Mouse (Mus musculus): Measurements from ENCODE around the gene Nagpa. TPM values are rescaled to one million over a fixed set of nuclear protein-coding genes. Genes with fewer than 3 reads are reported as not detected.

Nagpa gene
- polyA plus RNA-seq (2012; fragmentation: generic; extraction: Trizol) = 12.0 TPM

GRCm38 (mm10) chr16:5203668-5204433, at the start of gene Nagpa:
Nagpa (minus strand) TSS chr16:5204012.
- TF ChIP-seq MYOD1 (IDR thresholded peaks at IDR 0.05; ENCODE audit: control insufficient read depth in 1 of 3, insufficient read length in 2 of 3, low read depth in 2 of 3) (peak in 1 of 3 experiments; percentile 8), POLR2A (IDR thresholded peaks at IDR 0.05; ENCODE audit: insufficient read length, low read depth) (peak; percentile 44), TCF12 (IDR thresholded peaks at IDR 0.05; ENCODE audit: insufficient read depth, poor library complexity, severe bottlenecking) (no peak), MAX (IDR thresholded peaks at IDR 0.05; ENCODE audit: low read depth) (peak; percentile 31), TCF3 (IDR thresholded peaks at IDR 0.05; ENCODE audit: insufficient read length, low read depth) (no peak), USF1 (IDR thresholded peaks at IDR 0.05; ENCODE audit: low read depth) (peak; percentile 100)

GRCm38 (mm10) chr16:5252260-5252659, 48.4 kb upstream of the Nagpa start:
- Histone ChIP-seq H3K27me3 (ENCODE audit: control insufficient read depth, insufficient read depth, insufficient read length) (no peaks in the 10 kb centered on the region), H3K4me2 (ENCODE audit: low read depth) (no peak overlapping the region)
- no peak for TF ChIP-seq POLR2AphosphoS2 (IDR thresholded peaks at IDR 0.05; ENCODE audit: insufficient read length, low read depth)
- TF ChIP-seq TCF12 (IDR thresholded peaks at IDR 0.05; ENCODE audit: insufficient read depth, poor library complexity, severe bottlenecking) = no peak
- TF ChIP-seq MYOG (IDR thresholded peaks at IDR 0.05; ENCODE audit: control insufficient read depth in 1 of 3, insufficient read depth in 1 of 3, insufficient read length in 2 of 3, low read depth in 2 of 3) = no peak
- no peak for TF ChIP-seq REST (IDR thresholded peaks at IDR 0.05; ENCODE audit: insufficient read depth, insufficient read length)
- TF ChIP-seq CEBPB (IDR thresholded peaks at IDR 0.05; ENCODE audit: insufficient read depth, poor library complexity, severe bottlenecking) = no peak
- no peak for TF ChIP-seq POLR2A (IDR thresholded peaks at IDR 0.05; ENCODE audit: insufficient read length, low read depth)
- no peak for TF ChIP-seq E2F4 (IDR thresholded peaks at IDR 0.05; ENCODE audit: insufficient read depth)
- TF ChIP-seq MYOD1 (IDR thresholded peaks at IDR 0.05; ENCODE audit: control insufficient read depth in 1 of 3, insufficient read length in 2 of 3, low read depth in 2 of 3) = no peak
- no peak for TF ChIP-seq USF1 (IDR thresholded peaks at IDR 0.05; ENCODE audit: low read depth)
- TF ChIP-seq SRF (IDR thresholded peaks at IDR 0.05; ENCODE audit: control insufficient read depth, insufficient read length, low read depth) = no peak
- no peak for TF ChIP-seq TCF3 (IDR thresholded peaks at IDR 0.05; ENCODE audit: insufficient read length, low read depth)
- TF ChIP-seq MAX (IDR thresholded peaks at IDR 0.05; ENCODE audit: low read depth) = no peak

More at GRCm38 (mm10) chr16:5203668-5204433, at the start of gene Nagpa:
- Histone ChIP-seq H3K4me3 (peak within 1 kb of the TSS; percentile 40), H3K79me2 (ENCODE audit: control insufficient read depth, insufficient read depth) (no peaks in the 10 kb centered on the region), H3K4me2 (ENCODE audit: low read depth) (peak within 1 kb of the TSS; percentile 97), H3ac (ENCODE audit: control insufficient read depth, insufficient read length) (peak within 1 kb of the TSS; percentile 25), H3K27me3 (ENCODE audit: control insufficient read depth, insufficient read depth, insufficient read length) (no peaks in the 10 kb centered on the region), H3K36me3 (ENCODE audit: control insufficient read depth, insufficient read depth) (no peaks in the 10 kb centered on the region)

GRCm38 (mm10) chr16:5250891-5251290, 47.1 kb upstream of the Nagpa start:
- Histone ChIP-seq H3K36me3 (ENCODE audit: control insufficient read depth, insufficient read depth) (peaks cover 15% of the 10 kb centered on the region), H3K27me3 (ENCODE audit: control insufficient read depth, insufficient read depth, insufficient read length) (no peaks in the 10 kb centered on the region), H3K4me2 (ENCODE audit: low read depth) (no peak overlapping the region), H3K4me3 (no peak overlapping the region), H3K79me2 (ENCODE audit: control insufficient read depth, insufficient read depth) (no peaks in the 10 kb centered on the region), H3ac (ENCODE audit: control insufficient read depth, insufficient read length) (no peak overlapping the region)
- no peak for TF ChIP-seq CEBPB (IDR thresholded peaks at IDR 0.05; ENCODE audit: insufficient read depth, poor library complexity, severe bottlenecking)
- no peak for TF ChIP-seq MYOG (IDR thresholded peaks at IDR 0.05; ENCODE audit: control insufficient read depth in 1 of 3, insufficient read depth in 1 of 3, insufficient read length in 2 of 3, low read depth in 2 of 3)
- no peak for TF ChIP-seq MYOD1 (IDR thresholded peaks at IDR 0.05; ENCODE audit: control insufficient read depth in 1 of 3, insufficient read length in 2 of 3, low read depth in 2 of 3)
- no peak for TF ChIP-seq USF1 (IDR thresholded peaks at IDR 0.05; ENCODE audit: low read depth)
- no peak for TF ChIP-seq TCF12 (IDR thresholded peaks at IDR 0.05; ENCODE audit: insufficient read depth, poor library complexity, severe bottlenecking)
- TF ChIP-seq TCF3 (IDR thresholded peaks at IDR 0.05; ENCODE audit: insufficient read length, low read depth) = no peak
- no peak for TF ChIP-seq SRF (IDR thresholded peaks at IDR 0.05; ENCODE audit: control insufficient read depth, insufficient read length, low read depth)
- TF ChIP-seq POLR2AphosphoS2 (IDR thresholded peaks at IDR 0.05; ENCODE audit: insufficient read length, low read depth) = no peak
- no peak for TF ChIP-seq MAX (IDR thresholded peaks at IDR 0.05; ENCODE audit: low read depth)
- TF ChIP-seq POLR2A (IDR thresholded peaks at IDR 0.05; ENCODE audit: insufficient read length, low read depth) = no peak
- TF ChIP-seq E2F4 (IDR thresholded peaks at IDR 0.05; ENCODE audit: insufficient read depth) = no peak
- no peak for TF ChIP-seq REST (IDR thresholded peaks at IDR 0.05; ENCODE audit: insufficient read depth, insufficient read length)

More at GRCm38 (mm10) chr16:5252260-5252659, 48.4 kb upstream of the Nagpa start:
- H3K79me2 ChIP-seq (ENCODE audit: control insufficient read depth, insufficient read depth) = no peaks in the 10 kb centered on the region
- H3ac ChIP-seq (ENCODE audit: control insufficient read depth, insufficient read length) = no peak overlapping the region
- no peak overlapping the region for H3K4me3 ChIP-seq
- peaks cover 13% of the 10 kb centered on the region for H3K36me3 ChIP-seq (ENCODE audit: control insufficient read depth, insufficient read depth)

GRCm38 (mm10) chr16:5244411-5244810, 40.6 kb upstream of the Nagpa start:
- H3K4me2 ChIP-seq (ENCODE audit: low read depth) = no peak overlapping the region
- no peaks in the 10 kb centered on the region for H3K27me3 ChIP-seq (ENCODE audit: control insufficient read depth, insufficient read depth, insufficient read length)
- H3ac ChIP-seq (ENCODE audit: control insufficient read depth, insufficient read length) = no peak overlapping the region
- H3K4me3 ChIP-seq = no peak overlapping the region
- no peak for TF ChIP-seq USF1 (IDR thresholded peaks at IDR 0.05; ENCODE audit: low read depth)
- no peak for TF ChIP-seq MAX (IDR thresholded peaks at IDR 0.05; ENCODE audit: low read depth)
- no peak for TF ChIP-seq TCF12 (IDR thresholded peaks at IDR 0.05; ENCODE audit: insufficient read depth, poor library complexity, severe bottlenecking)
- TF ChIP-seq REST (IDR thresholded peaks at IDR 0.05; ENCODE audit: insufficient read depth, insufficient read length) = no peak
- TF ChIP-seq E2F4 (IDR thresholded peaks at IDR 0.05; ENCODE audit: insufficient read depth) = no peak
- no peak for TF ChIP-seq MYOD1 (IDR thresholded peaks at IDR 0.05; ENCODE audit: control insufficient read depth in 1 of 3, insufficient read length in 2 of 3, low read depth in 2 of 3)
- TF ChIP-seq MYOG (IDR thresholded peaks at IDR 0.05; ENCODE audit: control insufficient read depth in 1 of 3, insufficient read depth in 1 of 3, insufficient read length in 2 of 3, low read depth in 2 of 3) = no peak
- TF ChIP-seq CEBPB (IDR thresholded peaks at IDR 0.05; ENCODE audit: insufficient read depth, poor library complexity, severe bottlenecking) = no peak
- TF ChIP-seq POLR2AphosphoS2 (IDR thresholded peaks at IDR 0.05; ENCODE audit: insufficient read length, low read depth) = peak; percentile 83
- TF ChIP-seq POLR2A (IDR thresholded peaks at IDR 0.05; ENCODE audit: insufficient read length, low read depth) = peak; percentile 20
- TF ChIP-seq SRF (IDR thresholded peaks at IDR 0.05; ENCODE audit: control insufficient read depth, insufficient read length, low read depth) = no peak
- TF ChIP-seq TCF3 (IDR thresholded peaks at IDR 0.05; ENCODE audit: insufficient read length, low read depth) = no peak
- H3K79me2 ChIP-seq (ENCODE audit: control insufficient read depth, insufficient read depth) = no peaks in the 10 kb centered on the region
- H3K36me3 ChIP-seq (ENCODE audit: control insufficient read depth, insufficient read depth) = peaks cover 13% of the 10 kb centered on the region
